Mouse (Mus musculus) hindbrain, embryonic 15.5 days (tissue): ENCODE measurements around the gene Zap70. TPM values are rescaled to one million over a fixed set of nuclear protein-coding genes. Genes with fewer than 3 reads are reported as not detected.

Experiments
- ATAC-seq: fragments of 200-750 bp; cut with Nextera tagmentation; 2 replicates; pipeline ENCODE4 v1.8.0; 2017; ENCODE audit warnings: low read depth, moderate number of reproducible peaks, moderate TSS enrichment; ENCODE audit not compliant: low FRiP score
- H3K27ac ChIP-seq: fragments of 300-500 bp; sonication (generic); replicated peaks from 2 replicates; pipeline ENCODE4 v1.5.1; 2015; ENCODE audit warnings: mild to moderate bottlenecking, inconsistent platforms
- H3K27me3 ChIP-seq: fragments of 300-500 bp; sonication (generic); 2 replicates; pipeline ENCODE4 v1.6.1; 2015; ENCODE audit warnings: control low read depth, inconsistent platforms
- H3K36me3 ChIP-seq: fragments of 300-500 bp; sonication (generic); 2 replicates; pipeline ENCODE4 v1.6.1; 2015; ENCODE audit warnings: control low read depth, inconsistent platforms
- H3K4me1 ChIP-seq: fragments of 300-500 bp; sonication (generic); replicated peaks from 2 replicates; pipeline ENCODE4 v1.6.1; 2015; ENCODE audit warnings: control low read depth, inconsistent platforms
- H3K4me2 ChIP-seq: fragments of 300-500 bp; sonication (generic); 2 replicates; pipeline ENCODE4 v1.6.1; 2015; ENCODE audit warnings: moderate library complexity, mild to moderate bottlenecking, inconsistent platforms
- H3K4me3 ChIP-seq: fragments of 300-500 bp; sonication (generic); 2 replicates; pipeline ENCODE4 v1.5.1; 2015; ENCODE audit warnings: mild to moderate bottlenecking, inconsistent platforms
- H3K9ac ChIP-seq: fragments of 300-500 bp; sonication (generic); 2 replicates; pipeline ENCODE4 v1.6.1; 2015; ENCODE audit warnings: inconsistent platforms
- H3K9me3 ChIP-seq: fragments of 300-500 bp; sonication (generic); 2 replicates; pipeline ENCODE4 v1.6.1; 2016; ENCODE audit warnings: control low read depth, inconsistent platforms
- WGBS: fragments of 180-500 bp; shearing (Covaris S2); methylation state at CpG from one replicate; pipeline ENCODE4 v1.1.7; 2015; 5-methylcytosine and 5-hydroxymethylcytosine counted together
- polyA plus RNA-seq: library from polyadenylated mRNA; unstranded; fragments of >200 nt; fragmentation: Nextera tagmentation; extraction: Ambion mirVana; gene quantifications from 2 replicates; pipeline ENCODE4 v1.2.1, GENCODE M21; 2015

Zap70 gene
- 1.4 and 1.5 TPM in 2 replicates for polyA plus RNA-seq

GRCm38 (mm10) chr1:36761568-36761967 lies at the start of gene Zap70:
Zap70 (plus strand) TSS chr1:36761798.
- H3K27me3 ChIP-seq, result no peaks in the 10 kb centered on the region
- no peak within 1 kb of the TSS for H3K9ac ChIP-seq
- H3K4me2 ChIP-seq, result no peak within 1 kb of the TSS
- 80% methylated on average over 11 of the region's 11 CpGs for WGBS
- H3K4me1 ChIP-seq, result no peaks in the 10 kb centered on the region
- H3K36me3 ChIP-seq, result no peaks in the 10 kb centered on the region
- H3K4me3 ChIP-seq, result no peak within 1 kb of the TSS
- no peak within 1 kb of the TSS for H3K27ac ChIP-seq
- ATAC-seq, result no peak
- no peaks in the 10 kb centered on the region for H3K9me3 ChIP-seq

DNA sequence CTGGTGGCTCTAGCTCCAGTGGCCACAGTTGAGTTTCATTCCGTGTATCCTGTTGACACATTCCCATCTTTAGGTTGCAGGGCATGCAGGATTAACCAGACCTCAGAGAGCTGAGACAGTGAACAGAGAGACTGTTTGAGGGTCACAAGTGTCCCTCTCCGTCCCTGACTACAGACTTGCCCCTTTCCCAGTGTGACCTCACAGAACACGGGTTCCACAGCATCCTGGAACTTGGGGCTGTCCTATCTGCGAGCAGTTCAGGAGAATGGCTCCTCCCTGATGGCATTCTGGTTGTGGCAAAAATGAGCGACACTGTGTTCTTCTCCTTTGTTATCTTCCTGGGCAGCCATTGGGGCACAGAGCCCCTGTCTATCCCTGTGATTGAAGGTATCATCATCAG lies 47.3 kb upstream of the Zap70 start, which contains the start of gene Actr1b:
Gene Actr1b (minus strand): TSS at position 112 of the 400 bp plus-strand sequence.
- 79% methylated on average over 5 of the region's 5 CpGs for WGBS

GRCm38 (mm10) chr1:36718786-36719185 lies 42.8 kb upstream of the Zap70 start:
- ATAC-seq, result no peak
- H3K27ac ChIP-seq, result no peak overlapping the region
- no peak overlapping the region for H3K4me3 ChIP-seq
- H3K36me3 ChIP-seq, result no peaks in the 10 kb centered on the region
- no peaks in the 10 kb centered on the region for H3K27me3 ChIP-seq
- H3K9me3 ChIP-seq, result no peaks in the 10 kb centered on the region
- no peaks in the 10 kb centered on the region for H3K4me1 ChIP-seq
- H3K4me2 ChIP-seq, result no peak overlapping the region
- no peak overlapping the region for H3K9ac ChIP-seq
- 86% methylated on average over 1 of the region's 1 CpGs for WGBS

More for the DNA sequence above, 47.3 kb upstream of the Zap70 start, which contains the start of gene Actr1b:
- no peaks in the 10 kb centered on the region for H3K36me3 ChIP-seq
- H3K9ac ChIP-seq, result no peak within 1 kb of the TSS
- H3K27me3 ChIP-seq, result no peaks in the 10 kb centered on the region
- no peak within 1 kb of the TSS for H3K4me2 ChIP-seq
- 0 out of 2 replicates have a peak, but pooled peaks cover under 1% of the 10 kb centered on the region for H3K4me1 ChIP-seq
- no peak within 1 kb of the TSS for H3K4me3 ChIP-seq
- H3K9me3 ChIP-seq, result no peaks in the 10 kb centered on the region
- H3K27ac ChIP-seq, result no peak within 1 kb of the TSS
- no peak for ATAC-seq

DNA sequence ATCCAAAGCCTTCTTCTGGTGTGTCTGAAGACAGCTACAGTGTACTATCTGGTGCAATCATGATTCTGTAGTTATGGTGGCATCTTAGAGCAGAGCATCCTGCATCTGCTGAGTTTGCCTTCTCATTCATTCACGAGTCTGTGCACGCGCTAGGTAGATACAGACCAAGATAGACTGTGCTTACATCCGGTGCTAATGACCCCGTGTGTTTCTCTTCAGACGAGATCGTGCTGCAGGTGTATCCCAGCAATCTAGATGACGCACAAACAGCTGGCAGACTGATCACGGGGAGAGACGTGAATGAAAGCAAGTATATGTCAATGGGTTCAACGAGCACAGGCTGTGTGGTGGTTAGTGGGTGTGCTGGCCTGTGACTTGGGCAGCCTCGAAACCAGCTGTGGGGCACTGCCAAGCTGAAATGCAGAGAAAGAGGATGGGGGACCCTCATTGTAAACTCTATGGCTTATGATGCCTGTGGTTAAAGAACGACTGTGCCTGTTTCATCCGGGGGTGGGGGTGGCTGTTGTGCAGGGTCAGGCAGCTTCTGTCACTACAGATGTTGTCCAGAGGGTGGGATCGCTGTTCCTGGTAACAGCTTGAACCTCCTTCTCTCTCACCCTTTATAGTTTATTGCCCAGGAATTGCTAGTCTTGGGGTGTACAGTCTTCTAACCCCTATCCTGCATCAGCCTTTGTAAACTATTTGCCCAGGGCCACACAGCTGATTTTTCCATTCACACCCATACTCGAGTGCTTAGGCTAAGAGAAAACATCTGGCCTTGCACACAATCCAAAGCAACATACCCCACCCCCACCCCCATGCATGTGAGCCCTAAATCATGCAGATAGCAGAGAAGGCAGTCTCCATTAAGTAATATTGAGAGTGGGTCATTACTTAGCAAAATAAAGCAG lies 38.2 kb upstream of the Zap70 start:
- H3K4me2 ChIP-seq, result no peak overlapping the region
- H3K36me3 ChIP-seq, result no peaks in the 10 kb centered on the region
- H3K9me3 ChIP-seq, result no peaks in the 10 kb centered on the region
- no peak for ATAC-seq
- H3K27ac ChIP-seq, result no peak overlapping the region
- H3K4me1 ChIP-seq, result no peaks in the 10 kb centered on the region
- H3K9ac ChIP-seq, result no peak overlapping the region
- H3K4me3 ChIP-seq, result no peak overlapping the region
- no peaks in the 10 kb centered on the region for H3K27me3 ChIP-seq
- WGBS, result 73% methylated on average over 16 of the region's 16 CpGs

- H3K4me3 ChIP-seq, result no peak overlapping the region
- no peaks in the 10 kb centered on the region for H3K36me3 ChIP-seq
- no peak overlapping the region for H3K9ac ChIP-seq
- no peak for ATAC-seq
- no peaks in the 10 kb centered on the region for H3K9me3 ChIP-seq
- H3K4me1 ChIP-seq, result no peaks in the 10 kb centered on the region
- no peaks in the 10 kb centered on the region for H3K27me3 ChIP-seq
- H3K4me2 ChIP-seq, result no peak overlapping the region
- no peak overlapping the region for H3K27ac ChIP-seq
- 68% methylated on average over 4 of the region's 4 CpGs for WGBS
Observed at GRCm38 (mm10) chr1:36724057-36724431, 37.6 kb upstream of the Zap70 start.

DNA sequence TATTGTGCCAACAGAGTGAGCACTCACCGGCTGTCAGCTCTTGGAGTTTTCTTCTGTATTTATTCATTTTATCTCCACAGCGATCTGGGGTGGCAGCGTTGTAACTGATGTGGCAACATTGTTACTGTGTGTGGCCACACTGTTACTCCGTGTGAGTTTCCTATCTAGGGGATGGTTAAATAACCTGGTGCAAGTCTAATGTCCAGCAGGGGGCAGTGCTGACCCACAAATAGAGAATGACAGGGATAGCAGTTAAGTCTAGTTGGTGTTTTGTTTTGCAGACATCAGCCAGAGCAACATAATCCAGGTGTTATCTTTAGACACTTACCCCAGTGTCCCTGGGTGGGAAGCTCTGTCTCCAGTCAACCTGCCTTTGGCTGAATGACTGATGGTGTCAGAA lies 24.3 kb upstream of the Zap70 start:
- peak; percentile 71 for ATAC-seq
- no peaks in the 10 kb centered on the region for H3K4me1 ChIP-seq

GRCm38 (mm10) chr1:36739231-36739630 lies 22.4 kb upstream of the Zap70 start:
- 75% methylated on average over 5 of the region's 5 CpGs for WGBS
- Histone ChIP-seq H3K36me3 (no peaks in the 10 kb centered on the region), H3K4me2 (no peak overlapping the region), H3K4me1 (peaks cover 6% of the 10 kb centered on the region), H3K9me3 (no peaks in the 10 kb centered on the region), H3K27me3 (no peaks in the 10 kb centered on the region), H3K27ac (no peak overlapping the region), H3K4me3 (no peak overlapping the region), H3K9ac (no peak overlapping the region)
- ATAC-seq, result no peak

More for the DNA sequence above, 24.3 kb upstream of the Zap70 start:
- Histone ChIP-seq H3K27ac (no peak overlapping the region), H3K9ac (no peak overlapping the region), H3K36me3 (no peaks in the 10 kb centered on the region), H3K27me3 (no peaks in the 10 kb centered on the region), H3K4me3 (no peak overlapping the region), H3K4me2 (no peak overlapping the region), H3K9me3 (no peaks in the 10 kb centered on the region)
- WGBS, result 12% methylated on average over 4 of the region's 4 CpGs

GRCm38 (mm10) chr1:36743046-36743445 lies 18.6 kb upstream of the Zap70 start:
- no peaks in the 10 kb centered on the region for H3K9me3 ChIP-seq
- WGBS, result 83% methylated on average over 9 of the region's 9 CpGs
- no peaks in the 10 kb centered on the region for H3K36me3 ChIP-seq
- ATAC-seq, result no peak
- H3K4me3 ChIP-seq, result no peak overlapping the region
- H3K27ac ChIP-seq, result no peak overlapping the region
- peaks cover 13% of the 10 kb centered on the region for H3K4me1 ChIP-seq
- no peak overlapping the region for H3K9ac ChIP-seq
- H3K27me3 ChIP-seq, result no peaks in the 10 kb centered on the region
- H3K4me2 ChIP-seq, result no peak overlapping the region

DNA sequence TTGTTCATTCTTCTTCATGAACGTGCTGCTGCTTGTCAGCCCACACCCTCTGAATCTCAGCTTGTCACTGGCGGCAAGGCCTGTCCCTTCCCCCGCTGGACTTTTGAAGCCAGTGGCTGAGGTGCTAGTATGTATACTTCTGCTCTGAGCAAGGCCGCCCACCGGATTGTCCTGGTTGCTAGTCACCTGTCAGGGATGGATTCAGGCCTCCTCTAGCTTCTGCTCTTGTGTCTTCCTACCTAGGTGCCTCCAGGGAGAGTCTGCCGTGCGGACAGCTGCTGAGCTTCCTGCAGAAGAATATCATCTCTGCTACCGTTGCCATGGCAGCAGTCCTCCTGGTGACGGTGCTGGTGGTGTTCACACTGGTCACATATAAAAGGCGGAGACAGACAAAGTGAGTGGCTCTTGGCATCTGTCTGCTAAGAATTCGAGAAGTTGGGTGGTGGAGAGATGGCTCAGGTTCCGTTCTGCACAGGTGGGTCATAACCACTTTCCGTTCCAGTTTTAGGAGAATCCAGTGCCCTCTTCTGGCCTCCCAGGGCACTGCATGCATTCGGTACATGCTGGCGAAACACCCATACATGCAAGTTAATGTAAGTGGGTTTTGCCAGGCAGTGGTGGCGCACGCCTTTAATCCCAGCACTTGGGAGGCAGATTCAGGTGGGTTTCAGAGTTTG lies 17.2 kb upstream of the Zap70 start:
- Histone ChIP-seq H3K9ac (no peak overlapping the region), H3K9me3 (no peaks in the 10 kb centered on the region), H3K4me1 (peaks cover 13% of the 10 kb centered on the region), H3K4me2 (peak overlapping the region; percentile 56), H3K27me3 (no peaks in the 10 kb centered on the region), H3K4me3 (peak overlapping the region; percentile 31), H3K27ac (peak overlapping the region; percentile 52), H3K36me3 (no peaks in the 10 kb centered on the region)
- peak; percentile 85 for ATAC-seq
- WGBS, result 18% methylated on average over 17 of the region's 17 CpGs

DNA sequence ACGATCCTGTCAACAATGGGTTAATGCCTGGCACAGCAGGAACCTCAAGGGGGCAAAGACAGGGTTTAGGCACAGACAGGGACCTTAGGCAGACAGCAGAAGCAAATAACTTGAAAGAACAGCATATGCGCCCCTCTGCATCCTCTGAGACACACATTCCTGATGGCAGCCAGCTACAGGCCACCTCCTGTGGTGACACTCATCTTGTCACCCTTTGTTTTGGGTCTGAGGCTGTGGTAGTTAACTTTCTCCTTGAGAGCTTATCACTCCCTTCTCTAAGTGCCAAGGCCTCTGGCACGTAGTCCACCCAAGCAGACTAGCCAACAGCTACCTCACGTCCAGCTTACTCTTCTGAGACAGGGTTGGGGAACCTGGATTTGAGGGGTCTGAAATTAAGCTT lies 15.9 kb upstream of the Zap70 start:
- no peak overlapping the region for H3K9ac ChIP-seq
- ATAC-seq, result no peak
- H3K27me3 ChIP-seq, result no peaks in the 10 kb centered on the region
- H3K27ac ChIP-seq, result no peak overlapping the region
- H3K36me3 ChIP-seq, result no peaks in the 10 kb centered on the region
- no peak overlapping the region for H3K4me3 ChIP-seq
- WGBS, result 43% methylated on average over 4 of the region's 4 CpGs
- peaks cover 13% of the 10 kb centered on the region for H3K4me1 ChIP-seq
- H3K9me3 ChIP-seq, result no peaks in the 10 kb centered on the region
- H3K4me2 ChIP-seq, result no peak overlapping the region

GRCm38 (mm10) chr1:36746452-36746851 lies 15.1 kb upstream of the Zap70 start:
- H3K9me3 ChIP-seq, result no peaks in the 10 kb centered on the region
- 41% methylated on average over 15 of the region's 15 CpGs for WGBS
- no peak overlapping the region for H3K9ac ChIP-seq
- ATAC-seq, result no peak
- H3K36me3 ChIP-seq, result no peaks in the 10 kb centered on the region
- no peak overlapping the region for H3K27ac ChIP-seq
- H3K4me1 ChIP-seq, result peaks cover 13% of the 10 kb centered on the region
- no peak overlapping the region for H3K4me2 ChIP-seq
- H3K27me3 ChIP-seq, result no peaks in the 10 kb centered on the region
- H3K4me3 ChIP-seq, result no peak overlapping the region

DNA sequence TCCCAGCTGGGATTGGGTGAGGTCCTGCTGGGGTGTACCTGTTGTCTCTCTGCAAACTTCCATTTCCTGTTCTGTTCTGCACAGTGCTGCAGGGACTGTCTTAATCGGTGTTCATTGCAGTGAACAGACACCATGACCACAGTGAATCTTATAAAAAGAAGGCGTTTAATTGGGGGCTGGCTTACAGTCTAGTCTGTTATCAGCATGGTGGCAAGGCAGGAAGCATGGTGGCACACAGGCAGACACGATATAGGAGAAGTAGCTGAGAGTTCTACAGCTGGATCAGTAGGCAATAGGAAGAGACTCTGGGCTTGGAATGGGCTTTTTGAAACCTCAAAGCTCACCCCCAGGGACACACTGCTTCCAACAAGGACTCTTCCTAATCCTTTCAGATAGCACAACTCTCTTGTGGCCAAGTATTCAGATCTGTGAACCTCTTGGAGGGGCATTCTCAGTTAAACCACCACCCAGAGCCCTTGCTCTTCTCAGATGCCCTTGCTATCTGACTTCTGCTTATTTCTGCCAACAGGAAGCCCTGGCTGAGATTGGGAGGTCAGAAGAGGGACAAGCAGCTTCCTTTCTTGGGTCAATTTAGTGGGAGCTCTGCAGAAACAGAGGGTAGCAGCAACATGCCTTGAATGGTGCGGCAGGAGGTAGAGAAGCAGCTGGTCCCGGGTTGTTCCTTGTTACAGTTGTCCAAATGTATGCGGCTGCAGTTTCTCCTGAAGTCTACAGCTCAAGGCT lies 7.5 kb upstream of the Zap70 start:
- 87% methylated on average over 6 of the region's 6 CpGs for WGBS
- Histone ChIP-seq H3K9ac (no peak overlapping the region), H3K27me3 (no peaks in the 10 kb centered on the region), H3K9me3 (no peaks in the 10 kb centered on the region), H3K36me3 (no peaks in the 10 kb centered on the region), H3K4me2 (no peak overlapping the region), H3K4me1 (no peaks in the 10 kb centered on the region), H3K27ac (no peak overlapping the region), H3K4me3 (no peak overlapping the region)
- ATAC-seq, result no peak
